Mouse (Mus musculus): ENCODE data around the gene Utf1.

Utf1 gene

GRCm38 (mm10) chr7:139943674-139944281, at the start of gene Utf1:
Gene Utf1 (plus strand): TSS chr7:139943789.
- peak; percentile 10 for DNase-seq

- no peak for DNase-seq
Observed at GRCm38 (mm10) chr7:139894655-139895557, 48.7 kb upstream of the Utf1 start, which contains the start of gene Kndc1. Gene Kndc1 (plus strand): TSS chr7:139894696.

- no peak for DNase-seq
Observed at GRCm38 (mm10) chr7:139896271-139896670, 47.3 kb upstream of the Utf1 start.

GRCm38 (mm10) chr7:139896796-139897195, 46.8 kb upstream of the Utf1 start:
- no peak for DNase-seq

GRCm38 (mm10) chr7:139898606-139899005, 45.0 kb upstream of the Utf1 start:
- DNase-seq: no peak

GRCm38 (mm10) chr7:139899505-139899904, 44.1 kb upstream of the Utf1 start:
- no peak for DNase-seq

- DNase-seq: no peak
Observed at GRCm38 (mm10) chr7:139900456-139900855, 43.1 kb upstream of the Utf1 start.

GRCm38 (mm10) chr7:139900896-139901295, 42.7 kb upstream of the Utf1 start:
- DNase-seq: no peak

- DNase-seq: no peak
Observed at GRCm38 (mm10) chr7:139901981-139902380, 41.6 kb upstream of the Utf1 start.

GRCm38 (mm10) chr7:139905261-139905660, 38.3 kb upstream of the Utf1 start:
- DNase-seq: no peak

GRCm38 (mm10) chr7:139905661-139906060, 37.9 kb upstream of the Utf1 start:
- peak; percentile 26 for DNase-seq

GRCm38 (mm10) chr7:139908176-139908575, 35.4 kb upstream of the Utf1 start:
- no peak for DNase-seq

- no peak for DNase-seq
Observed at GRCm38 (mm10) chr7:139909469-139909868, 34.1 kb upstream of the Utf1 start.

GRCm38 (mm10) chr7:139910204-139910835, 33.3 kb upstream of the Utf1 start:
- DNase-seq: no peak

GRCm38 (mm10) chr7:139914141-139915047, 29.2 kb upstream of the Utf1 start:
- no peak for DNase-seq

- no peak for DNase-seq
Observed at GRCm38 (mm10) chr7:139915646-139916257, 27.8 kb upstream of the Utf1 start.

- no peak for DNase-seq
Observed at GRCm38 (mm10) chr7:139916345-139916744, 27.2 kb upstream of the Utf1 start.

- DNase-seq: no peak
Observed at GRCm38 (mm10) chr7:139918262-139918661, 25.3 kb upstream of the Utf1 start.

GRCm38 (mm10) chr7:139930732-139931131, 12.9 kb upstream of the Utf1 start:
- peak; percentile 56 for DNase-seq

GRCm38 (mm10) chr7:139936705-139937104, 6.9 kb upstream of the Utf1 start:
- no peak for DNase-seq

- DNase-seq: no peak
Observed at GRCm38 (mm10) chr7:139937138-139937537, 6.5 kb upstream of the Utf1 start.

- no peak for DNase-seq
Observed at GRCm38 (mm10) chr7:139937810-139938209, 5.8 kb upstream of the Utf1 start.
